Mouse (Mus musculus) E14TG2a.4 (cell line): Measurements from ENCODE around the gene Cadm1.

ENCODE experiments used
- CTCF ChIP-seq: conservative IDR thresholded peaks from 2 replicates; pipeline ENCODE4 v1.5.1; 2014; ENCODE audit warnings: low read length
- NANOG ChIP-seq: IDR thresholded peaks from 2 replicates; pipeline ENCODE4 v1.6.1; 2014; ENCODE audit warnings: borderline replicate concordance, low read length, mixed read lengths

GRCm38 (mm10) chr9:47686881-47687280 lies 156.9 kb downstream of the Cadm1 start:
- TF ChIP-seq CTCF (no peak), NANOG (no peak)
